Mouse (Mus musculus) left cerebral cortex, adult 9 months (tissue): ENCODE data around the gene Slc24a4.
A peak's percentile ranks its signal among the peaks of the same experiment; 100 is the strongest.

ENCODE experiments used
- DNase-seq, 2 experiments: peaks; one replicate each; pipeline ENCODE4 v3.0.0; 2022; ENCODE audit warnings: low spot score in 2 of 2

The Slc24a4 gene

GRCm38 (mm10) chr12:102128081-102128790 is at the start of gene Slc24a4:
Gene Slc24a4 (plus strand): TSS chr12:102128733.
- DNase-seq: peak in 1 of 2 experiments; percentile 53

GRCm38 (mm10) chr12:102082648-102083425 is 45.7 kb upstream of the Slc24a4 start:
- DNase-seq: peak in 1 of 2 experiments; percentile 10

- DNase-seq: no peak
Observed at GRCm38 (mm10) chr12:102090535-102090934, 38.0 kb upstream of the Slc24a4 start.

GRCm38 (mm10) chr12:102092342-102093094 is 36.0 kb upstream of the Slc24a4 start:
- no peak for DNase-seq

GRCm38 (mm10) chr12:102105990-102106389 is 22.5 kb upstream of the Slc24a4 start:
- DNase-seq: no peak

- DNase-seq: no peak
Observed at GRCm38 (mm10) chr12:102108851-102109250, 19.7 kb upstream of the Slc24a4 start.

GRCm38 (mm10) chr12:102112491-102112890 is 16.0 kb upstream of the Slc24a4 start:
- peak in 1 of 2 experiments; percentile 52 for DNase-seq

- DNase-seq: no peak
Observed at GRCm38 (mm10) chr12:102112901-102113300, 15.6 kb upstream of the Slc24a4 start.

- no peak for DNase-seq
Observed at GRCm38 (mm10) chr12:102113391-102113790, 15.1 kb upstream of the Slc24a4 start.

GRCm38 (mm10) chr12:102116580-102116979 is 12.0 kb upstream of the Slc24a4 start:
- no peak for DNase-seq

GRCm38 (mm10) chr12:102118014-102118413 is 10.5 kb upstream of the Slc24a4 start:
- no peak for DNase-seq

- no peak for DNase-seq
Observed at GRCm38 (mm10) chr12:102127601-102128000, 932 bp upstream of the Slc24a4 start.

- DNase-seq: peak; percentile 30 to 77
Observed at GRCm38 (mm10) chr12:102128791-102129507, 416 bp downstream of the Slc24a4 start.

GRCm38 (mm10) chr12:102129508-102130030 is 1.0 kb downstream of the Slc24a4 start:
- peak in 1 of 2 experiments; percentile 24 for DNase-seq

GRCm38 (mm10) chr12:102139710-102140109 is 11.2 kb downstream of the Slc24a4 start:
- DNase-seq: peak; percentile 39 to 63

- DNase-seq: no peak
Observed at GRCm38 (mm10) chr12:102141330-102141729, 12.8 kb downstream of the Slc24a4 start.

GRCm38 (mm10) chr12:102147678-102148077 is 19.1 kb downstream of the Slc24a4 start:
- DNase-seq: no peak

GRCm38 (mm10) chr12:102148746-102149145 is 20.2 kb downstream of the Slc24a4 start:
- no peak for DNase-seq

- no peak for DNase-seq
Observed at GRCm38 (mm10) chr12:102151185-102151584, 22.7 kb downstream of the Slc24a4 start.

- no peak for DNase-seq
Observed at GRCm38 (mm10) chr12:102153796-102154195, 25.3 kb downstream of the Slc24a4 start.

- DNase-seq: no peak
Observed at GRCm38 (mm10) chr12:102154815-102155214, 26.3 kb downstream of the Slc24a4 start.
